Mouse (Mus musculus): Measurements from ENCODE around the gene Notch4.
A peak's percentile ranks its signal among the peaks of the same experiment; 100 is the strongest.
"Not testable (repeated sequence)": the region's sequence is repeated elsewhere in the genome, so short reads cannot be mapped to it uniquely, and the experiment has no call there.

Gene Notch4

DNA sequence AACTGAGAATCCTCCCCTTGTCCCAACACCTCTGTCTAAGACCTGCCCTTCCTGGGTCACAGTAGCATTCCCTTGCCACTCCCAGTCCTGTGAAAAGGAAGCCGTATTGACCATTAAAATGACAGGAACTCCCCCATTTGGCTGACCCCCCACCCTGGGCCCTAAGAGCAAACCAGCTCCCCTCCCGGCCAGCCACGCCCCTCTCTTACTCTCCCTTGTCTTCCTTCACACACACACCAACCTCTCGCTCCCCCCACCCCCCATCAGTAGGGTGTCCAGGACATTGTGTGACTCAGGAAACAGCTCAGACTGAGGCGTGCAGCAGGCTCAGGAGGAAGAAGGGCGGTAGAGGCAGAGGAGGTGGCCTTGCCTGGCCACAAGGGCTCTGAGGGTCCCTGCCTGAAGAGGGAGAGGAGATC lies at the start of gene Notch4:
Gene Notch4 (plus strand): TSS at position 266 of the 419 bp plus-strand sequence.
- DNase-seq (ENCODE audit: low read depth): no peak

DNA sequence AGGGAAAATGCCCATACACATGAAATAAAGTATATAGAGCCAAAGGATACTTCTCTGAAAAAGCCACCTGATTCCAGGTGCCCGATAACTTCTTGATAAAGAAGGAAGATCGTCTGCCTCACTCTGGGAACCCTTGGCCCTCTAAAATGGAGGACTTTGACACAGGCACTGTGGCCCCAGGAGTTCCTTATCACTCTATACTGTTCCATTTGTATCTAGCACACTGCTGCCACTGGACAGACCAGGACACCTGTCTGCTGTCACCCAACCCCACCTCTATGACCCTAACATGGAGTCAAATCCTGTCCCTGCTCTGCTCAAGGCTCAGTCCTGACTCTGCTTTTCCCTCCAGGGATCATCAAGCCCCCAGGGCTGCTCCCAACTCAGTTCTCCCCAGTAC lies 47.6 kb upstream of the Notch4 start:
- no peak for DNase-seq (ENCODE audit: low read depth)

DNA sequence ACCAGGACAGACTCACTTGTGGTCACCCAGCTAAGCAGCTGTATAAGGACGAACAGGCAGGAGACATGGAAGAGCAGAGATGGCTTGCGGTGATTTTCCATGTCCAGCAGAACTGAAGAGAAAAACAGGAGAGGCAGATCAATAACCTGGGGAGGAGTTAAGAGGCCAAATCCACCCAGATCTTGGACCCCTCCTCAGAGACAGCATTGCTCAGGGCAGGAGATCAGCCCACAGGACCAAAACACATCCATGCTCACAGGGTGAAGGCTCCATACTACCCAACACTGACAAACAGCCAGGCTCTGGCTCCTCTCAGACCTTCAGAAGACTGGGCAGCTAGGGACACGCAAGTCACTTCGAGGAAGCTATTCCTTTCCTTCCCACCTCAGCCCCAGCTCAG lies 46.8 kb upstream of the Notch4 start, which contains the start of gene Btnl6:
Gene Btnl6 (minus strand): TSS at position 101 of the 400 bp plus-strand sequence.
- no peak for DNase-seq (ENCODE audit: low read depth)

DNA sequence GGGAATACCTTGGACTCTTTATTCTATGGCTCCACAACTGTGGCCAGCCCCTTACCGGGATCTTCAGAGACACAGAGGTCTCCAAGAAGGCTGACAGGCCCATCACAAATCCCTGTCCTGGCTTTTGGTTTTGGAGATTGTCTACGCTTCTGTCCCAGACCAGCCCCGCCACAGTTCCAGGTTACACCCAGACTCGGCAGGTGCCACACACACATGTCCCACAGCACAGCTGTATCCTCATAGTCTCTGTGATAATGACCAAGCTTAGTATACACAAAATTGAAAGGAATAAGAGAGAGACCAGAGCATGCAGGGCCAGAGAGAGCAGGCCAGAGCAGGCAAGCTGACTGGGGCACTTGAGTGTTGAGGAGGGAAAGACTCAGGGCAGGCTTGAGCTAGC lies 46.3 kb upstream of the Notch4 start:
- no peak for DNase-seq (ENCODE audit: low read depth)

DNA sequence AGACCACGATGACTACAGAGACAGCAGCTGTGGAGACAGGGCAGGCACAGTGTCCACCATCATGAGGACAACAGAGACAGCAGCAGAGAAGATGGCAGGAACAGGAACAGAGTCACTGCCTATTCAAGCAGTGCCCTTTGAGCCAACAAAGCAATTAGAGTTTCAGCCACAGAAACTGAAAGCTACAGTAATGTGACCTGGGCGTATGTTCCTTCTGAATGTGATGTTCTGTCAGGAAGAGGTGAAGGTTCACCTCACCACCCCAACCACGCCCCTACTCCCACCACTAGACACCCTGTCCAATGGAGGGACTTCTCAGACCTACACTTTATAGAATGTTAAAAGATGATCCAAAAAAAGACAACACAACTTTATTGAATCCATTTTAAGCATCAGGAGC lies 45.5 kb upstream of the Notch4 start:
- DNase-seq (ENCODE audit: low read depth): not testable (repeated sequence)

DNA sequence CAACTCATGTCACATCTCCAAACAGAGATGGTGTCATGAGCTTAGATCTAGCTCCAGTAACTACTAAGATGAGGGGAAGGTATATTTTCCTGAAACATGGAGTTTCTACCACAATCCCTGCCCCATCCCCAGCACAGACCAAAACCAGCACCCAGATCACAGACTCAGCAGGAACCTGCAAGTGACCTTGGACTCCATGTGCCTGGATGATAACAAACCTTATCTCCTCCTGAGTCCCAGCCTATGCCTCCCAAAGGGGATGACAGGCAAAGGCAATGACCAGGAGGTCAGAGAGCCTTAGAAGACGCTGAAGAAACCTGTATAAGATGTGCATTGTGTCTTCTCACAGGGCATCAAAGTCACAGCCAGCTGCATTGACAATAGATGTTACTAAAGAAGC lies 45.1 kb upstream of the Notch4 start:
- no peak for DNase-seq (ENCODE audit: low read depth)

DNA sequence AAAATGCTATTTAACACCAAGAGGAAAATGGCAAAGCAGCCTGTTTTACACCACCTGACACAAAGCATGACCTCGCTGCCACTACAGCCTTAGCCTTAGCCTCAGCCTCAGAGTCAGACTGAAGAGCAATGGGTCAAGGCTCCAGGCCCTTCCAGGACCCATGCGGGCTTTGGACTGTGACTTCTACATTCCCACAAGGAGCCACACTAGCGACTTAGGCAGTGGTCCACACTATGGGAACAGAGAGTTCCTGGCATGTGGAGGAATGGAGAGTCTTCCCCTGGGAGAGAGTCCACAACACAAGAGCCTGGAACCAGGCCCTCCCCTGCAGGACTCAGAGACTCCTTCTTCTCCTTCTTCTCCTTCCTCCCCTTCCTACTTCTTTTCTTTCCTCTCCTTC lies 31.4 kb upstream of the Notch4 start:
- no peak for DNase-seq (ENCODE audit: low read depth)

DNA sequence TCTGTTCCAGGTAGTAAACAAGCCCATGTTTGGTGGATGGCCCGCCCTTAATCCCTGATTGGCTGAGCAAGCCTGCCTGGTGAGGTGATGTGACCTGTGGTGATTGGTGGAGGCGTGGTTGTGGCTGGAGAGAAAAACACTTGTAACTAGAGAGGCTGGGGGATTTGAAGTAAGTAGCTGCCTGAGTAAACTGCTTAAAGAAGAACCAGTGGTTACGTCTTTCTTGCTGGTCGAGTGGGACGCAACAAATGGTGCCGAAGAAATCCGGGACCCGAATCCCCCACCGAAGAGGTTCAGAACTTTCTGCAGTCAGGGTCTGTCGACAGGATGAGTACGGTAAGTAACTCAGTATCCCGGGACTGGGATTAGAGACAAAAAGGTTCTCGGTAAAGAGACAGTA lies 20.5 kb upstream of the Notch4 start:
- not testable (repeated sequence) for DNase-seq (ENCODE audit: low read depth)

DNA sequence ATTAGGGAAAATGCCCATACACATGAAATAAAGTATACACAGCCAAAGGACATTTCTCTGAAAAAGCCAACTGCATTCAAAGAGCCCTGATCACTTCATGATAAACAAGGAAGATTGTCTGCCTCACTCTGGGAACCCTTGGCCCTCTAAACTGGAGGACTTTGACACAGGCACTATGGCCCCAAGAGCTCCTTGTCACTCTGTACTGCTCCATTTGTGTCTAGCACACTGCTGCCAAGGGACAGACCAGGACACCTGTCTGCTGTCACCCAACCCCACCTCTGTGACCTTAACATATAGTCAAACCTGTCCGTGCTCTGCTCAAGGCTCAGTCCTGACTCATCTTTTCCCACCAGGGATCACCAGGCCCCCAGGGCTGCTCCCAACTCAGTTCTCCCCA lies 17.3 kb upstream of the Notch4 start:
- DNase-seq (ENCODE audit: low read depth): no peak

DNA sequence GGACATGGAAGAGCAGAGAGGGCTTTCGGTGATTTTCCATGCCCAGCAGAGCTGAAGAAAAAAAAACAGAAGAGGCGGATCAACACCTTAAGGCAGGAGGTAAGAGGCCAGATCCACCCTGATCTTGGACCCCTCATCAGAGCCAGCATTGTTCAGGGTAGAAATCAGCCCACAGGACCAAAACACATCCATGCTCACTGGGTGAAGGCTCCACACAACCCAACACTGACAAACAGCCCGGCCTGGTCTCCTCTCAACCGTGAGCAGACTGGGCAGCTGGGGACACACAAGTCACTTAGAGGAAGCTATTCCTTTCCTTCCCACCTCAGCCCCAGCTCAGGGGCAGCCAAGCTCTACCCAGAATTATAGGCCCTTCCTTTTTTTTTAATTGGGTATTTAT lies 16.5 kb upstream of the Notch4 start:
- no peak for DNase-seq (ENCODE audit: low read depth)

DNA sequence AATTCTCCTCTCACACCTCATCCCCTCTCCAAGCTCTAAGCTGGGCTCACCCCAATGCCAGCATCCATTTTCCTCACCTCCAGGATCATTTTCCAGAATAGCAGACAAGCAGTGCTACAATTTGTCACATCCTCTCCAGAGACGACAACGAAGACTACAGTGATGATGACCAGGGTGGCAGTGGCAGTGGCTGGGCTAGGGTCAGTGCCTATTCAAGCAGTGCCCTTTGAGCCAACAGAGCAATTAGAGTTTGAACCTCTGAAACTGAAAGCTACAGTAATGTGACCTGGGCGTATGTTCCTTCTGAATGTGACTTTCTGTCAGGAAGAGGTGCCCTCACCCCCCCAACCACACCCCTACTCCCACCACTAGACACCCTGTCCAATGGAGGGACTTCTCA lies 14.9 kb upstream of the Notch4 start:
- DNase-seq (ENCODE audit: low read depth): no peak

DNA sequence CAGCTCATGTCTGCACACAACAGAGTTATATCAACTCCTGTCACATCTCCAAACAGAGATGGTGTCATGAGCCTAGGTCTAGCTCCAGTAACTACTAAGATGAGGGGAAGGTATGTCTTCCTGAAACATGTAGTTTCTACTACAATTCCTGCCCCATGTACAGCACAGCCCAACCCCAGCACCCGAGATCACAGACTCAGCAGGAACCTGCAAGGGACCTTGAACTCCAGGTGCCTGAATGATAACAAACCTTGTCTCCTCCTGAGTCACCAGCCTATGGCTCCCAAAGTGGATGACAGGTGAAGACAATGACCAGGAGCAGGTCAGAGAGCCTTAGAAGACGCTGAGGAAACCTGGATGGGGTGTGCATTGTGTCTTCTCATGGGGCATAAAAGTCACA lies 14.2 kb upstream of the Notch4 start:
- DNase-seq (ENCODE audit: low read depth): no peak

DNA sequence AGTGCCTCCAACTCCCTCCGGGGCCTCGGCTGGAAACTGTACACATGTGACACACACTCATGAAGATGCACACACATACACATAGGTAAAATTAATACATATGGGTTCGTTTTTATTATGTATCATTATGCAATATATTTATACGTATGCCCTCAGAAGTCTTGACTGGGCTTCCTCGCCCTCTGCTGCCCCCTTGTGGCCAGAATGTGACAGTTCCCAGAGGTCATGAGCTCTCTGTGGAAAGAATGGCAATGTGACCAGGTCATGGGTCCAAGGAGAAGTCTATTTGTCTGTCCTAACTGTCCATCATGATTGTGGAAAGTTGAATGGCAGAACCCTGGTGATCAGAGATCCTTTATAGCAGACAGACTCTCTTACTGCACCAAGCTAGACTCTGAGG lies 8.6 kb upstream of the Notch4 start:
- peak; percentile 70 for DNase-seq (ENCODE audit: low read depth)

DNA sequence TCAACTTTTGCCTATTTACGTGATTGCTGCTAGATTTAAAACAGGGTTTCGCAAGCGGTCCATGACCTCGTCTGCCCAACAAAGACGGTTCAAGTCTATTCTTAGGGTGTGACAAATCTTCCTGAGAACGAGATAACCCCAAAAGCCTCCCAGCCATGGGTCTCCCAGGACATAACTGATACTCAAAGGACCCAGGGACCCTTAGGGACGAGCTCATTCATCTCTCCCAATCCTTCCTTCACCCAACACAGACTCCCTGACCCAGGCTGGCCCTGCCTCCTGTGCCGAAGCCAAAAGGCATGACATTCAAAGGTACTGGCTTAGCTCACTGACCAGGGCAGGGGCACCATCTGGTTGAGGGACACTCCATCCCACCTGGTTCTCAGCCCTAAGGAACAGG lies 7.7 kb upstream of the Notch4 start:
- DNase-seq (ENCODE audit: low read depth): no peak

DNA sequence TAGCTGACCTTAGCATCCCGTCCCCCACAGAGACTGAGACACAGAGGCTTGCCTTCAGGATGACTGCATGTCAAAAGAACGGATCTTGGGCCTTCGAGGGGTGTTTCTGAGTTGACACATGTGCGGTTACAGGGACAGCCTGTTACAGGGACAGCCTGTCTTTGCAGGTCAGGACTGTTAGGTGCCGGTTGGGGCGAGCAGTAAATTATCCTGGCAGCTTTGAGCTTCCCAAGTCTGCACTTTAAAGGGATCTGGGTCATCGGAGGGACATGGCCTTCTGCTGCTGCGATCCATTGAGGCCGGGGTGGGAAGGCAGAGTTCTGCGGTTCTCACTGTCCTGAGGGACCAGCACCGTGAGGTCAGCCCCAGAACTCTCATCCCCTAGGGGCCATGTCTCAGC lies 6.7 kb upstream of the Notch4 start:
- no peak for DNase-seq (ENCODE audit: low read depth)

DNA sequence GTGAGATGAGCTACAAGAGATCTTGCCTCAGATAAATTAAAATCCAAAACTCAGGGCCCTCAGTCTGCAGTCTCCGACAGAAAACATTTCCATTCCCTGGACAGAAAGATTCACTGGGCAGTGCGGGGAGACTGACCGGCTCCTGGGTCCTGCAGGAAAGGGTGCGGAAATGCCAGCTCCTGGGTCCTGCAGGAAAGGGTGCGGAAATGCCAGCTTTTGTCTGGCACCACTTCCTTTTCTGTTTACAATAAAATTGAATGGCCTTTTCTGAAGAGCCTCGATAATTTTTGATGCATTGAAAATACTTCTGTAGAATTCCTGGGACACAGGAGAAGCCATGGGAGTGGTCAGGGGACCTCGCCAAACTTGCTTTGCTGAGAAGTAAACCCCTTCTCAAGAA lies 5.0 kb upstream of the Notch4 start:
- no peak for DNase-seq (ENCODE audit: low read depth)

DNA sequence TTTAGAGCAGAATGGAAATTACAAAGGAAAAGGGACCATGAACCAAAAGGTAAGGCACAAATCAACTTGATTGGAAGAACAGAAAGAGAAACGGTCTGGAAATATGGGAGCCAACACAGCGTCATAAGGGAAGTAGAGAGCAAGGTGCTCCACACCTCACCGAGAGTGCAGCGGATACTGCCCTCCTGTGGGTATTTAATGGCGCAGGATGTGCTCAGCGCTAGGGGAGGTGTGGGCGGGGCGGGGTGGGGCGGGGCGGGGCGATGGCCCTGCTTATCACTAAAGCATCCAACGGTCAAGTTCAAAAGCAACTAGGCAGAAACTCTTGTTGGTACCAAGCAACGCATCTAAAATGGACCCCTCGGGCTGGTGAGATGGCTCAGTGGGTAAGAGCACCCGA lies 4.2 kb upstream of the Notch4 start:
- DNase-seq (ENCODE audit: low read depth): no peak

DNA sequence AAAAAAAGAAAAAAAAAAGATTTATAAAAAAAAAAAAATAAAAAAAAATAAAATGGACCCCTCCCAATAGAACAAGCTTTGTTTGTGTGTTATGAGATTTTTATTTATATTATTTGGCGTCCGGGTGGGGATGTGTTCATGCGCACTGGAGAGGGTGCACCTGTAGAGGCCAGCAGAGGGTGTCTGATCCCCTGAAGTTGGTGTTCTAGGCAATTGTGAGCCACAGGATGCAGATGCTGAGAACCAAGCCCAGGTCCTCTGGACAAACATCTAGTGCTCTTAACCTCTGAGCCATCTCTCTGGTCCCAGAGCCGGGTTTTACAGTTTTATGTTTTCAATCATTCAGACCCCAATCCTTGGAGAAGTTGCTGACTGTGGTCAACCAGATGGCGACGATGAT lies 3.6 kb upstream of the Notch4 start:
- DNase-seq (ENCODE audit: low read depth): no peak

DNA sequence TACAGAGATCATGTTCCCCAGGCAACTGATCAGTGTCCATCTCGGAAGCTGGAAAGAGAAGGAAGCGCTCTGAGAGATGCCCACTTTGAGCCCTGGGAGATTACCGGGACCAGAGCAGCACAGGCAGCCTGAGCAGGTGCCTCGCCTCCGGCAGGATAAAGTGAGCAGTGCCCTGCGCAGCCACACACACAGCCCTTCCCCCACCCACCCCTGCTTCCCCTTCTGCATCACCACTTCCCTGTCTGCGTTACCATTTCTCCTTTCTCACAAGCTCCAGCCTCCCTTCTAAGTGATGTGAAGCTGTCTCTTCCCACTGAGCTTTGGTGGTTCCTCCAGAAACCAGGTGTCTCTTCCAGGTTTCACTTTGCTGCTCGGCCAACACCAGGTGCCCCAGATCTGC lies 2.9 kb upstream of the Notch4 start:
- peak; percentile 37 for DNase-seq (ENCODE audit: low read depth)

DNA sequence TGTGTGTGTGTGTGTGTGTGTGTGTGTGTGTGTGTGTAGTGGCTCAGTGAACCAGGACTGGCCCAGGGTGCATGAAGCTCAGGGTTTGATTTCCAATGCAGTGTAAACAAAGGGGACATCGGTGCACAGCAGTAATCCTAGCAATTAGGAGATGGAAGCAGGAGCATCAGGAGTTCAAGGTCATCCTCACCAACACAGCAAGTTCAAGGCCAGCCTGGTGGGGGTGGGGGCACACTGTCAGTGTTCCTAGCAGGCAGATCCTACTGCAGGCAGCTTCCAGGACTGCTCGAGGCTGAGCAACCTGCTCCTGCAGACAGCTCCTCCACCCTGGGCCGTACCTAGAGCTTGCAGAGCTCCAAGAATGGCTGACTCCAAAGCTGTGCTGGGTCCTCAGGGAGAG lies 1.5 kb upstream of the Notch4 start:
- no peak for DNase-seq (ENCODE audit: low read depth)

DNA sequence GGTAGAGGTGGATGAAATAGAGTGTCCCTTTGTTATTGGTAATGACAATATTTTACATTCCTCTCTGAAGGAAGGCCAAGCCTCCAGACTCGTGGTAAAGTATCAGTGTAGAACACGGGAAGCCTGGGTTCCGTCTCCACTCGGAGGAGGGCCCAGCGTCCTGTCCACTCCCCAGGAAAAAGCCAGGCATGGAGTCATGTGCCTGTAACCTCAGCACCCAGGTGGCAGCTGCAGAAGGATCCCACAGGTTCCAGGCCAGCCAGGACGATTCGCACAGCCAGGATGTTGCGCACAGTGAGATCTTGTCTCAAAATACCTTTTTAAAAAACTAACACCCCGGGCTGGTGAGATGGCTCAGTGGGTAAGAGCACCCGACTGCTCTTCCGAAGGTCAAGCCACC lies 714 bp upstream of the Notch4 start:
- no peak for DNase-seq (ENCODE audit: low read depth)

DNA sequence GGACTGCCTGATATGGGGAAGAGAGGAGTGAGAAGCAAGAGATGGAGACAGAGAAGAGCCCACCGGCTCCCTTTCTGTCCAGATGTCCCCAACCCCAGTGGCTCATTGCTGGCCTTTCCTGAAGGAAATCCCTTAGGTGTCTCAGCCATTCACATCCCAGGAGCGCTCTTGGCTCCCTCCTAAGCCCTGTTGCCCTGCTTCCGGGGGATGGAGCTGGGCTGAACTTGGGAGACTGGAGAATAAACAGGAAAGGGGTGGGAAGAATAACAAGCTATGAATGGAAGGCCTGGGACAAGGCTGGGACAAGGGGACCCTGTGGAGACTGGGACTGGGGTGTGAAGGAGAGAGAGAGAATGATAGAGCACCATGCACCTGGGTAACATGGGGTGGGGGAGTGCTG lies 728 bp downstream of the Notch4 start:
- DNase-seq (ENCODE audit: low read depth): no peak

DNA sequence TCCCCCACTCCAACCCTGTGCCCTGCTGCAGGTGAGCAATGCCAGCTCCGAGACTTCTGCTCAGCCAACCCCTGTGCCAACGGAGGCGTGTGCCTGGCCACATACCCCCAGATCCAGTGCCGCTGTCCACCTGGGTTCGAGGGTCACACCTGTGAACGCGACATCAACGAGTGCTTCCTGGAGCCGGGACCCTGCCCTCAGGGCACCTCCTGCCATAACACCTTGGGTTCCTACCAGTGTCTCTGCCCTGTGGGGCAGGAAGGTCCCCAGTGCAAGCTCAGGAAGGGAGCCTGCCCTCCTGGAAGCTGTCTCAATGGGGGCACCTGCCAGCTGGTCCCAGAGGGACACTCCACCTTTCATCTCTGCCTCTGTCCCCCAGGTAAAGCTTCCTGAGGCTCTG lies 3.2 kb downstream of the Notch4 start:
- no peak for DNase-seq (ENCODE audit: low read depth)

DNA sequence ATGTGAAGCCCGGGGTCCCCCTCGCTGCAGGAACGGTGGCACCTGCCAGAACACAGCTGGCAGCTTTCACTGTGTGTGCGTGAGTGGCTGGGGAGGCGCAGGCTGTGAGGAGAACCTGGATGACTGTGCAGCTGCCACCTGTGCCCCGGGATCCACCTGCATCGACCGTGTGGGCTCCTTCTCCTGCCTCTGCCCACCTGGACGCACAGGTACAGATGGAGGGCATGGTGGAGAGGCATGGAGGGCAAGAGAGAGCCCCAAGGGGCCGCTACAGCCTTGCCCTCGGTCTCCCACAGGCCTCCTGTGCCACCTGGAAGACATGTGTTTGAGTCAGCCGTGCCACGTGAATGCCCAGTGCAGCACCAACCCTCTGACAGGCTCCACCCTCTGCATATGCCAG lies 4.4 kb downstream of the Notch4 start:
- DNase-seq (ENCODE audit: low read depth): no peak

DNA sequence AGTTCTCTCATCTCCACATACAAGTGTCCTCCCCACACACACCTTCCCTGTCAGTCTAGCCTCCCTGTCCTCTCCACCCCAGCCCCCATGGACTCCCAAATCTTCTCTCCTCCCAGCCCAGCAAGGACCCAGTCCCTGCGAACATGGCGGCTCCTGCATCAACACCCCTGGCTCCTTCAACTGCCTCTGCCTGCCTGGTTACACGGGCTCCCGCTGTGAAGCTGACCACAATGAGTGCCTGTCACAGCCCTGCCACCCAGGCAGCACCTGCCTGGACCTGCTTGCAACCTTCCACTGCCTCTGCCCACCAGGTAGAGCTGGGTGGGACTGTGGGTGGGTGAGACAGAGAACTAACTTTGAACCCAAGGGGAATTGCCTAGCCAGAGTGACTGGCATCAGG lies 5.9 kb downstream of the Notch4 start:
- no peak for DNase-seq (ENCODE audit: low read depth)

All from c-Kit-positive CD71-negative TER-119-negative erythroid progenitor cells, embryonic 14.5 days (primary cell).